ENCODE assay signal across 9 mouse cellular contexts in the genomic region with DNA sequence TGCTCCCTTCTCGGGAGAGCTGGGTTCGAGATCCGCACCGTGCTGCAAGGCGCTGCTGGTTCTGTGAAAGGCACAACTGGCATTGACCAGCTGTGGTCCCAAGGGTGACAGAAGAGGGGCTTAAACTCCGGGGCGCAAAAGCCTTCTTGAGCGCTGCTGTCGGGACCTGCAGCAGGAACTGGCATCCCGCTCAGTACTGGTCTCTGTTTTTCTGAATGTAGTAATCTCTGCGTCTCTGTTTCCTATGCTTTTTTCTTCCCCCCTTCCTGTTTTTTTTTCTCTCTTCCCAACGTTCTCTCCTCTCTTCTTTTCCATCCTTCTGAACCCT. TPM values are rescaled to one million over a fixed set of nuclear protein-coding genes. Genes with fewer than 3 reads are reported as not detected.
DNase-seq lines count a peak whose midpoint lies in the region; ATAC-seq and TF ChIP-seq lines count a peak whose summit lies in the region.
"Had no signal": no experiment of that assay in that cellular context is flagged by ENCODE, and none has a peak within 500 bp of the region (broad histone marks: within the 10 kb centered on the region; RNA-seq: fewer than 3 reads in every experiment).

No protein-coding gene starts in this region.

- no peaks in the 10 kb centered on the region for H3K36me3 ChIP-seq in lung, embryonic 15.5 days
- no peaks in the 10 kb centered on the region for H3K36me3 ChIP-seq in intestine, embryonic 14.5 days (ENCODE audit: control insufficient read depth, insufficient read depth, low read length)
- H3K36me3 ChIP-seq in neural tube, embryonic 14.5 days (ENCODE audit: control insufficient read depth, insufficient read depth, low read length): no peaks in the 10 kb centered on the region

- no peak for TF ChIP-seq POLR2A in lung, adult 2 months (IDR thresholded peaks at IDR 0.05; ENCODE audit: borderline replicate concordance, extremely low read depth, low read depth, low read length)

- WGBS in lung, embryonic 15.5 days: 3% methylated on average over 12 of the region's 12 CpGs
- WGBS in lung, adult 2 months: 4% methylated on average over 12 of the region's 12 CpGs
- 3% methylated on average over 11 of the region's 12 CpGs for WGBS in intestine, embryonic 14.5 days
- WGBS in neural tube, embryonic 14.5 days: 5% methylated on average over 12 of the region's 12 CpGs

- no peak overlapping the region for H3K9ac ChIP-seq in lung, embryonic 15.5 days
- H3K9ac ChIP-seq in intestine, embryonic 14.5 days (ENCODE audit: low read length): no peak overlapping the region
- H3K9ac ChIP-seq in neural tube, embryonic 14.5 days (replicated peaks; ENCODE audit: low read depth, low read length): peak overlapping the region; percentile 58

- H3K4me2 ChIP-seq in lung, embryonic 15.5 days: peak overlapping the region; percentile 60
- H3K4me2 ChIP-seq in intestine, embryonic 14.5 days (ENCODE audit: low read length): peak overlapping the region; percentile 55
- H3K4me2 ChIP-seq in neural tube, embryonic 14.5 days (ENCODE audit: low read depth, low read length): peak overlapping the region; percentile 68

- DNase-seq in frontal cortex, postnatal 25 days (ENCODE audit: low spot score in 2 of 2): no peak
- DNase-seq in lung, adult 2 months: no peak
- DNase-seq in intestine, embryonic 14.5 days (ENCODE audit: low spot score): no peak
- DNase-seq in urinary bladder, postnatal 14 days (ENCODE audit: low spot score): no peak
- DNase-seq in T-cell, adult 2 months (ENCODE audit: low spot score): no peak

- peak overlapping the region; percentile 32 for H3K4me3 ChIP-seq in lung, embryonic 15.5 days
- no peak overlapping the region for H3K4me3 ChIP-seq in lung, adult 2 months (replicated peaks; ENCODE audit: extremely low read depth, low read depth, low read length)
- peak overlapping the region; percentile 20 for H3K4me3 ChIP-seq in intestine, embryonic 14.5 days (ENCODE audit: low read depth, low read length)
- H3K4me3 ChIP-seq in neural tube, embryonic 14.5 days (ENCODE audit: low read depth, low read length): peak overlapping the region; percentile 35

- H3K27ac ChIP-seq in lung, embryonic 15.5 days: no peak overlapping the region
- no peak overlapping the region for H3K27ac ChIP-seq in intestine, embryonic 14.5 days (ENCODE audit: low read depth)
- peak overlapping the region; percentile 65 for H3K27ac ChIP-seq in neural tube, embryonic 14.5 days (ENCODE audit: low read depth, low read length)
- H3K27ac ChIP-seq: macrophage had no signal

- no peaks in the 10 kb centered on the region for H3K9me3 ChIP-seq in lung, embryonic 15.5 days
- no peaks in the 10 kb centered on the region for H3K9me3 ChIP-seq in intestine, embryonic 14.5 days (ENCODE audit: control insufficient read depth, low read length)
- H3K9me3 ChIP-seq in neural tube, embryonic 14.5 days (ENCODE audit: control insufficient read depth, low read length): no peaks in the 10 kb centered on the region

- no peak for TF ChIP-seq CTCF in lung, adult 2 months (IDR thresholded peaks at IDR 0.05; ENCODE audit: insufficient read depth, low read length)

- peaks cover 38% of the 10 kb centered on the region for H3K27me3 ChIP-seq in lung, embryonic 15.5 days
- peaks cover 28% of the 10 kb centered on the region for H3K27me3 ChIP-seq in intestine, embryonic 14.5 days (replicated peaks; ENCODE audit: control insufficient read depth, insufficient read depth, low read length)
- H3K27me3 ChIP-seq in neural tube, embryonic 14.5 days (ENCODE audit: control insufficient read depth, insufficient read depth, low read length): 0 out of 2 replicates have a peak, but pooled peaks cover 4% of the 10 kb centered on the region

- peaks cover 6% of the 10 kb centered on the region for H3K4me1 ChIP-seq in lung, embryonic 15.5 days
- no peaks in the 10 kb centered on the region for H3K4me1 ChIP-seq in lung, adult 2 months (ENCODE audit: control insufficient read depth, insufficient read depth, low read length)
- H3K4me1 ChIP-seq in intestine, embryonic 14.5 days (replicated peaks; ENCODE audit: control insufficient read depth, insufficient read depth, low read length): no peaks in the 10 kb centered on the region
- no peaks in the 10 kb centered on the region for H3K4me1 ChIP-seq in neural tube, embryonic 14.5 days (ENCODE audit: control insufficient read depth, insufficient read depth, low read length)

- 0 out of 2 replicates have a peak, but pooled peaks have one; percentile 4 for ATAC-seq in frontal cortex, adult (ENCODE audit: low TSS enrichment)
- no peak for ATAC-seq in lung, embryonic 15.5 days (ENCODE audit: borderline replicate concordance, extremely low read depth, low FRiP score, low TSS enrichment)
- ATAC-seq in intestine, embryonic 14.5 days (replicated peaks; ENCODE audit: low FRiP score, low TSS enrichment, low read depth): no peak
- no peak for ATAC-seq in neural tube, embryonic 14.5 days (ENCODE audit: low read depth)

RNA-seq across cellular contexts. Expression of a gene that starts 1.0 kb away (rescaled TPM):
- polyA plus RNA-seq in lung, embryonic 15.5 days (2015; fragmentation: Nextera tagmentation; extraction: Ambion mirVana): 8.2 and 9.8 TPM in 2 replicates
- polyA plus RNA-seq in lung, adult 2 months (2012; rRNA removed): 0.19 and 0.26 TPM in 2 replicates
- 4.1 and 4.6 TPM in 2 replicates for polyA plus RNA-seq in intestine, embryonic 14.5 days (2014; fragmentation: Nextera tagmentation; extraction: Ambion mirVana)
- 33.8 and 49.3 TPM in 2 replicates for polyA plus RNA-seq in neural tube, embryonic 14.5 days (2014; fragmentation: Nextera tagmentation; extraction: Ambion mirVana)
- polyA plus RNA-seq: macrophage had no signal
